Mouse (Mus musculus): ENCODE measurements at regions not wholly inside any gene's neighbourhood (a gene's known extent, or its start where the extent isn't known, plus 50 kb on each side); places are given as distances from the start of the nearest gene placed in this dataset.

- TF ChIP-seq POLR2A (IDR thresholded peaks at IDR 0.05; ENCODE audit: extremely low read depth, insufficient read depth, low read length) (no peak), CTCF (IDR thresholded peaks at IDR 0.05; ENCODE audit: low read depth, low read length) (no peak)
Observed at GRCm38 (mm10) chr2:128444599-128445011, 146.4 kb upstream of the Spdye4c start.
